In genomic region chr11:59164384-59164783, GRCm38 (mm10) we compare ENCODE assay signal across 8 mouse cellular contexts. TPM values are rescaled to one million over a fixed set of nuclear protein-coding genes. Genes with fewer than 3 reads are reported as not detected.
DNase-seq lines count a peak whose midpoint lies in the region; ATAC-seq and TF ChIP-seq lines count a peak whose summit lies in the region.

No protein-coding gene starts in this region.

- H3K36me3 ChIP-seq in kidney, embryonic 15.5 days: no peaks in the 10 kb centered on the region
- H3K36me3 ChIP-seq in embryonic facial prominence, embryonic 12.5 days: no peaks in the 10 kb centered on the region
- no peaks in the 10 kb centered on the region for H3K36me3 ChIP-seq in intestine, postnatal 0 days (ENCODE audit: control insufficient read depth, insufficient read depth)
- H3K36me3 ChIP-seq in neural tube, embryonic 14.5 days (ENCODE audit: control insufficient read depth, insufficient read depth, low read length): no peaks in the 10 kb centered on the region

- peak overlapping the region; percentile 66 for H3K4me2 ChIP-seq in kidney, embryonic 15.5 days
- peak overlapping the region; percentile 53 for H3K4me2 ChIP-seq in embryonic facial prominence, embryonic 12.5 days (replicated peaks)
- H3K4me2 ChIP-seq in intestine, postnatal 0 days (replicated peaks; ENCODE audit: low read depth): peak overlapping the region; percentile 60; the same call in 1 of the 2 replicates
- H3K4me2 ChIP-seq in neural tube, embryonic 14.5 days (ENCODE audit: low read depth, low read length): 0 out of 2 replicates have a peak overlapping the region, but pooled peaks have one; percentile 68

- peaks cover 21% of the 10 kb centered on the region for H3K4me1 ChIP-seq in kidney, embryonic 15.5 days
- H3K4me1 ChIP-seq in embryonic facial prominence, embryonic 12.5 days: peaks cover 12% of the 10 kb centered on the region; the same call in 1 of the 2 replicates
- H3K4me1 ChIP-seq in intestine, postnatal 0 days (replicated peaks; ENCODE audit: control insufficient read depth, insufficient read depth, low read length): peaks cover 3% of the 10 kb centered on the region; the same call in 1 of the 2 replicates
- peaks cover 9% of the 10 kb centered on the region for H3K4me1 ChIP-seq in neural tube, embryonic 14.5 days (ENCODE audit: control insufficient read depth, insufficient read depth, low read length)

- DNase-seq in kidney, postnatal 36 days: no peak
- DNase-seq in left cerebral cortex, adult 8-10 months (ENCODE audit: low spot score in 2 of 2): no peak
- no peak for DNase-seq in right cerebral cortex, postnatal 36 days (ENCODE audit: low spot score in 2 of 2)
- no peak for DNase-seq in frontal cortex, adult 2 months (ENCODE audit: extremely low spot score in 1 of 2, low spot score in 1 of 2)

- no peaks in the 10 kb centered on the region for H3K27me3 ChIP-seq in kidney, embryonic 15.5 days
- H3K27me3 ChIP-seq in embryonic facial prominence, embryonic 12.5 days: no peaks in the 10 kb centered on the region
- H3K27me3 ChIP-seq in intestine, postnatal 0 days (replicated peaks; ENCODE audit: control insufficient read depth, insufficient read depth, low read length): no peaks in the 10 kb centered on the region
- H3K27me3 ChIP-seq in neural tube, embryonic 14.5 days (ENCODE audit: control insufficient read depth, insufficient read depth, low read length): no peaks in the 10 kb centered on the region

- no peaks in the 10 kb centered on the region for H3K9me3 ChIP-seq in kidney, embryonic 15.5 days (replicated peaks)
- H3K9me3 ChIP-seq in embryonic facial prominence, embryonic 12.5 days: no peaks in the 10 kb centered on the region
- no peaks in the 10 kb centered on the region for H3K9me3 ChIP-seq in intestine, postnatal 0 days (ENCODE audit: control insufficient read depth)
- H3K9me3 ChIP-seq in neural tube, embryonic 14.5 days (ENCODE audit: control insufficient read depth, low read length): no peaks in the 10 kb centered on the region

- no peak overlapping the region for H3K9ac ChIP-seq in kidney, embryonic 15.5 days
- no peak overlapping the region for H3K9ac ChIP-seq in embryonic facial prominence, embryonic 12.5 days
- 0 out of 2 replicates have a peak overlapping the region, but pooled peaks have one; percentile 89 for H3K9ac ChIP-seq in intestine, postnatal 0 days (ENCODE audit: low read depth, low read length)
- H3K9ac ChIP-seq in neural tube, embryonic 14.5 days (replicated peaks; ENCODE audit: low read depth, low read length): no peak overlapping the region

- no peak for TF ChIP-seq CTCF in intestine, postnatal 0 days (IDR thresholded peaks at IDR 0.05; ENCODE audit: low read depth)

- peak overlapping the region; percentile 71 for H3K4me3 ChIP-seq in kidney, embryonic 15.5 days (replicated peaks)
- peak overlapping the region; percentile 79; the same call in 1 of the 2 replicates for H3K4me3 ChIP-seq in embryonic facial prominence, embryonic 12.5 days
- H3K4me3 ChIP-seq in intestine, postnatal 0 days (ENCODE audit: low read depth, low read length): peak overlapping the region; percentile 64; the same call in 1 of the 2 replicates
- H3K4me3 ChIP-seq in neural tube, embryonic 14.5 days (ENCODE audit: low read depth, low read length): no peak overlapping the region; the same call in 1 of the 2 replicates

- H3K27ac ChIP-seq in kidney, embryonic 15.5 days: peak overlapping the region; percentile 99
- H3K27ac ChIP-seq in embryonic facial prominence, embryonic 12.5 days: no peak overlapping the region
- H3K27ac ChIP-seq in intestine, postnatal 0 days (ENCODE audit: low read depth, low read length): peak overlapping the region; percentile 98; the same call in 1 of the 2 replicates
- H3K27ac ChIP-seq in neural tube, embryonic 14.5 days (ENCODE audit: low read depth, low read length): no peak overlapping the region

- no peak for ATAC-seq in kidney, embryonic 15.5 days (replicated peaks; ENCODE audit: low FRiP score)
- ATAC-seq in embryonic facial prominence, embryonic 12.5 days (ENCODE audit: insufficient number of reproducible peaks, insufficient read depth, low FRiP score, low TSS enrichment): no peak
- no peak for ATAC-seq in intestine, postnatal 0 days
- no peak for ATAC-seq in neural tube, embryonic 14.5 days (ENCODE audit: low read depth)

- 86% methylated on average over 9 of the region's 9 CpGs for whole genome bisulfite sequencing in kidney, embryonic 15.5 days
- WGBS in embryonic facial prominence, embryonic 12.5 days: 83% methylated on average over 9 of the region's 9 CpGs
- 73% methylated on average over 9 of the region's 9 CpGs for WGBS in intestine, postnatal 0 days
- WGBS in neural tube, embryonic 14.5 days: 86% methylated on average over 9 of the region's 9 CpGs

RNA-seq across cellular contexts. Expression of gene Iba57, which starts 0.8 kb away (rescaled TPM):
- 6.1 and 6.9 TPM in 2 replicates for polyA plus RNA-seq in kidney, embryonic 15.5 days (2015; fragmentation: Nextera tagmentation; extraction: Ambion mirVana)
- polyA plus RNA-seq in embryonic facial prominence, embryonic 12.5 days (2016; fragmentation: Nextera tagmentation; extraction: Ambion mirVana): 3.8 TPM in 2 replicates
- 3.4 and 4.1 TPM in 2 replicates for polyA plus RNA-seq in intestine, postnatal 0 days (2015; fragmentation: Nextera tagmentation; extraction: Ambion mirVana)
- 3.6 and 4.0 TPM in 2 replicates for polyA plus RNA-seq in neural tube, embryonic 14.5 days (2014; fragmentation: Nextera tagmentation; extraction: Ambion mirVana)
- total RNA-seq in left cerebral cortex, adult 8-10 months (2022): 1 to 10 TPM; 6.4 to 7.9 (median 7.1) TPM
- 6.4 and 7.0 TPM in 2 replicates for polyA plus RNA-seq in frontal cortex, adult 2 months (2012; rRNA removed)

RNA-seq across cellular contexts. Expression of gene Gjc2, which starts 18.6 kb away (rescaled TPM):
- 0.22 and 0.27 TPM in 2 replicates for polyA plus RNA-seq in kidney, embryonic 15.5 days (2015; fragmentation: Nextera tagmentation; extraction: Ambion mirVana)
- 0.50 and 1.00 TPM in 2 replicates for polyA plus RNA-seq in embryonic facial prominence, embryonic 12.5 days (2016; fragmentation: Nextera tagmentation; extraction: Ambion mirVana)
- polyA plus RNA-seq in intestine, postnatal 0 days (2015; fragmentation: Nextera tagmentation; extraction: Ambion mirVana): 2.2 and 2.3 TPM in 2 replicates
- polyA plus RNA-seq in neural tube, embryonic 14.5 days (2014; fragmentation: Nextera tagmentation; extraction: Ambion mirVana): 0.12 TPM in 1 of 2 replicates, not detected in the other
- total RNA-seq in left cerebral cortex, adult 8-10 months (2022): 10 to 100 TPM; 13.7 to 17.5 (median 16.0) TPM
- polyA plus RNA-seq in frontal cortex, adult 2 months (2012; rRNA removed): 13.8 and 16.7 TPM in 2 replicates

RNA-seq across cellular contexts. Expression of gene Guk1, which starts 27.6 kb away (rescaled TPM):
- 117 and 120 TPM in 2 replicates for polyA plus RNA-seq in kidney, embryonic 15.5 days (2015; fragmentation: Nextera tagmentation; extraction: Ambion mirVana)
- polyA plus RNA-seq in embryonic facial prominence, embryonic 12.5 days (2016; fragmentation: Nextera tagmentation; extraction: Ambion mirVana): 124 and 125 TPM in 2 replicates
- polyA plus RNA-seq in intestine, postnatal 0 days (2015; fragmentation: Nextera tagmentation; extraction: Ambion mirVana): 110 and 119 TPM in 2 replicates
- polyA plus RNA-seq in neural tube, embryonic 14.5 days (2014; fragmentation: Nextera tagmentation; extraction: Ambion mirVana): 224 and 266 TPM in 2 replicates
- 100 to 1,000 TPM; 137 to 150 (median 141) TPM for total RNA-seq in left cerebral cortex, adult 8-10 months (2022)
- polyA plus RNA-seq in frontal cortex, adult 2 months (2012; rRNA removed): 232 and 250 TPM in 2 replicates

RNA-seq across cellular contexts. Expression of gene Obscn, which starts 28.2 kb away (rescaled TPM):
- polyA plus RNA-seq in kidney, embryonic 15.5 days (2015; fragmentation: Nextera tagmentation; extraction: Ambion mirVana): 0.60 and 0.66 TPM in 2 replicates
- polyA plus RNA-seq in embryonic facial prominence, embryonic 12.5 days (2016; fragmentation: Nextera tagmentation; extraction: Ambion mirVana): 0.28 and 0.69 TPM in 2 replicates
- 0.16 and 0.23 TPM in 2 replicates for polyA plus RNA-seq in intestine, postnatal 0 days (2015; fragmentation: Nextera tagmentation; extraction: Ambion mirVana)
- 0.45 and 0.74 TPM in 2 replicates for polyA plus RNA-seq in neural tube, embryonic 14.5 days (2014; fragmentation: Nextera tagmentation; extraction: Ambion mirVana)
- total RNA-seq in left cerebral cortex, adult 8-10 months (2022): 1 to 10 TPM; 5.3 to 5.8 (median 5.7) TPM
- 1.1 and 1.4 TPM in 2 replicates for polyA plus RNA-seq in frontal cortex, adult 2 months (2012; rRNA removed)

RNA-seq across cellular contexts. Expression of gene Mrpl55, which starts 37.9 kb away (rescaled TPM):
- 99.6 and 102 TPM in 2 replicates for polyA plus RNA-seq in kidney, embryonic 15.5 days (2015; fragmentation: Nextera tagmentation; extraction: Ambion mirVana)
- polyA plus RNA-seq in embryonic facial prominence, embryonic 12.5 days (2016; fragmentation: Nextera tagmentation; extraction: Ambion mirVana): 90.9 and 98.5 TPM in 2 replicates
- polyA plus RNA-seq in intestine, postnatal 0 days (2015; fragmentation: Nextera tagmentation; extraction: Ambion mirVana): 87.1 and 96.5 TPM in 2 replicates
- 97.4 and 108 TPM in 2 replicates for polyA plus RNA-seq in neural tube, embryonic 14.5 days (2014; fragmentation: Nextera tagmentation; extraction: Ambion mirVana)
- 10 to 100 TPM; 35.4 to 42.3 (median 39.2) TPM for total RNA-seq in left cerebral cortex, adult 8-10 months (2022)
- 48.7 and 58.2 TPM in 2 replicates for polyA plus RNA-seq in frontal cortex, adult 2 months (2012; rRNA removed)

Comparison
In these comparisons a context has a peak if more than half of its experiments do, and no peak if none do; other contexts are left out.
1. H3K27ac ChIP-seq: peak in kidney, embryonic 15.5 days (single experiment) and intestine, postnatal 0 days (single experiment); none in embryonic facial prominence, embryonic 12.5 days (single experiment) and neural tube, embryonic 14.5 days (single experiment).
2. Peak in every context shown above with its lines, with median percentiles within 50 percentile points of each other: H3K4me2 ChIP-seq.